Mouse (Mus musculus) retina, postnatal 7 days (tissue): ENCODE data around the gene Ankrd66.

Experiments used
- DNase-seq: peaks from one replicate; pipeline ENCODE4 v3.0.0-alpha.2; 2012; ENCODE audit warnings: low read depth, low spot score

The Ankrd66 gene

DNA sequence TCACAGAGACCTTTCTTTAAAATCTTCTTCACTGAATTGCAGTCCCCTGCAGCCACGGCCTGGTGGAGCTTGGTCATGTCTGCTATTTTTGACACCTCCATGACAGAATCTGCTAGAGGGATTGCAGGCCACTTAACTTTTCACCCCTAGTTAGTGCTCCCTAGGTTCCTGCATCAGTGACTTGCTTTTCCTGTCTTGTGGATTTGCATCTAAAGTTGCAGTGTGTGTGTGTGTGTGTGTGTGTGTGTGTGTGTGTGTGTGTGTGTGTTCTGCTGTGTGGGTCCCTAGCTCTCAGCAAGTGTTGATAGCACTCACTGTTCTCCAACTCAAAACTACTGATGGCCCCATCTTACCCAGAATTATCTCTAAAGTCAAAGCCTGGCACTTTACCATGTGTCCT lies at the start of gene Ankrd66:
Ankrd66 (minus strand) TSS at position 101 of the 400 bp plus-strand sequence.
- no peak for DNase-seq

DNA sequence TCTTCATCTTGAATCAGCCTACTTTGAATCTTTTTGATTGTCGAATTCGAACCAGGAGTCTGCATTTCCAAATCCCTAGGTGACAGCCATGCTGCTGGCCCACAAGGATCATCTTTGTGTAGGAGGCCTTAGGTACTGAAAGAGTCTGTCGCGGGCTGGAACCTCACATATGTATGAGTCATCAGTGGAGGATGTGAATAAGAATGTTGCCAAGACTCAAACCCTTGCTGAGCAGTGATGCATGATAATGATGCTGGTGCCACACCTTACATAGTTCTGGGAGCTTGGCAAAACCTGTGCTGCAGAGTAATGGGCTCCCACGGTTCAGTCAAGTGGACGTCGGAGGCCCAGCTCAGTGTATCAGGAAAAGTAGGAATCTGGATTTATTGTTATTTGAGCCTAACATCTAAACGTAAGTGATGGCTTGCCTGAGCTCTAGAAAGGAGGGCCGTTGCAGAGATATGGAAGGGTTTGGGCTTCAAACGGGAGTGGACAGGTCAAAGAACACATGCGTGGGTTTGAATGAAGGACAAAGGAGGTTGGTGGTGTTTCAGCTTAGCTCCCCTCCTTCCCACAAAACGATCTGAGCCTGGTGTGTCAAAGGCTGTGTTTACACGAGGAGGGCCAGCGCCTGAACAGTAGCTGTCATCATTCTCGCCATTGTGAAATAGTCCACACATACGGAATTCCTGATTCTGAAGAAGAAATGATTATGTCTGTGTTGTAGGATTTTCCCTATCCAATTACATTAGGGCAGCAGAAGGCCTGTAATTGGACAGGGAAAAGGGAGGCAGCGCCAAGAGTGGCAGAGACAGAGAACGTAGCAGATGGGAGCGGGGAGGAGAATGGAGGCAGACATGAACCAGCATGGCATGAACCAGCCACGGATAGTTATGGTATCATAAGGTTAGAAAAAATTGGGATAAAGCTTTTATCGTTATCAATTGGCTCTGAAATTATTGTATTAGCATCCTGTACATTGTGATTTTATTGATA lies 49.2 kb upstream of the Ankrd66 start:
- no peak for DNase-seq

DNA sequence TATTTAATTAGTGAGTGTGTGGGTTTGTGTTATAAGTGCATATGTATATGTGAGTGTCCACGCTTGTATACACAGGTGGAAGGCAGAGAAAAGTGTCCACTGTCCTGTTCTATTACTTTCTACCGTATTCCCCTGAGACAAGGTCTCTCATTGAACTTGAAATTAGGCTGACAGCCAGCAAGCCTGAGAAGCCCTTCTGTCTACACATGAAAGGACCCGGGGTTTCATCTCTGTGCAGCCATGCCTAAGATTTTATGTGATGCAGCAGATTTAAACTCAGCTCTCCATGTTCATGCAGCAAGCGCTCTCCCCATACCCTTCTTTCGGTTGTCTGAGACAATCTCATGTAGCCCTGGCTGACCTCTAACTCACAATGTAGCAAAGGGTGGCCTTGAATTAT lies 47.1 kb upstream of the Ankrd66 start:
- no peak for DNase-seq

DNA sequence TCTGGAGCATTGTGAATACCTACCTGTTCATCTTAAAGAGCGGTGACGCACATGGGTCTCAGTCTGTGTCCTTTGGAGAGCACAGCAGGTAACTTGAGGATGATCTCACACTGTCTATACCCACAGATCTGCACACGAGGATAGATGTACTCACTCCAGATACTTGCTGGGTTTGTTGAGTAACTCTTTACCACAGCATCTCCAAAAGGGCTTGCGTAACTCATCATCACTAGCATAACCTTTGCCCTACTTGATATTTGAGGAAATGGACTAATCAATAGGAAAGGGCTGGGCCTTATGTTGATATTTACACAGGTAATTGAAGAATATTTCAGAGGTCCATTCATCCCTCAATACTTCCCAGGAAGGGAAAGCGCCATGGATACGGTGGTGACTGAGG lies 46.3 kb upstream of the Ankrd66 start:
- DNase-seq = no peak

DNA sequence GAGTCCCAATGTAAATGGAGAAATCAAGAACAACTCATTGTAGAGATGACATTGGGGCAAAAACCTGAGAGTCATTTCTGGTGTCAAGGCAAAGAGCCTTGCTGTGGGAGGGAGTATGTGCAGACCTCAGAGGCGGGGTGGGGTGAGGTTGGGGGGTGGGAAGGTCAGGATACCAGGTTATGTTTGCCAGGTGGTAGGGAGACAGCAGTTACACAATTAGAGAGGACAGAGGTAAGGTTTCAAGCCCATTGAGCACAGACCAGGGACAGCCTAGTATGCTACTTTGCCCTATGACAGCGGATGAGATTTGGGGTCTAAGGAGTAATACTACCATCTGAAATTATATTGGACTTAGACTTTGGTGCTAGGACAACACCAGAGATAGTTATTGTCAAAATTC lies 43.8 kb upstream of the Ankrd66 start:
- DNase-seq = no peak

DNA sequence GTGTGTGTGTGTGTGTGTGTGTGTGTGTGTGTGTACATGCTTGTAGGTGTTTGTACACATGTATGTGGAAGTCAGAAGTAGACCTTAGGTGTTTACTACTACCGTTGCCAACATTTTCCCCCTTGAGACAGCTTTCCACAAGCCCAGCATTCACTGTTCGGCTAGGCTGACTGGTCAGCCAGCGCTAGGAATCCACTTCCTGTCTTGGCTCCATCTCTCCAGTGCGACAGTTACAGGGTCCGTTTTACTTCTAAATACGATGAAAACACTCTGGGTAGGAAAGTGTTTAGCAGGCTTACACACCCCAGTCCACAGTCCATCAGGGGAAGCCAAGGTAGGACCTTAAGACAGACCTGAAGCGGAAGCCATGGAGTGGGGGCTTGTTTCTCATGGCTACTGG lies 41.3 kb upstream of the Ankrd66 start:
- DNase-seq = no peak

DNA sequence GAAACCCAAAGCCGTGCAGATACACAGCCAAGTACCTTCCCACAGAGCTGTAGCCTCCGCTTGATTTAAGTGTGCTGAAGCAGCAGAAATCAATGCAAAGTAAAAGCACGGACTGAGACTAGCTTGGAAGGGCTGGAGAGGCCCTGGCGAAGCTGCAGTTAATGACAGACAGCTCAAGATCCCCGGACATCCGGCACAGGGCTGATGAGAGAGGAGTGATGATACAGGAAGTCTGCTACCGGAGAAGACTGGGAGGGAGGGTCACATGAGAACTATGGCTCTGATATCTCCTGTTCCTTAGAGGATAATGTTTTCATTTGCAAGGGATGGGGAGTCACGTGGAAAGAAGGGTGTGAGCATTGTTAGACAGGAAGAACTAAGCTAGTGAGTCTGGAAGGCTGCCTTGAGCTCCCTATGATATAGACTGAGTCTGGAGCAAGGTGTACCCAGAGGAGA lies 37.6 kb upstream of the Ankrd66 start:
- no peak for DNase-seq

DNA sequence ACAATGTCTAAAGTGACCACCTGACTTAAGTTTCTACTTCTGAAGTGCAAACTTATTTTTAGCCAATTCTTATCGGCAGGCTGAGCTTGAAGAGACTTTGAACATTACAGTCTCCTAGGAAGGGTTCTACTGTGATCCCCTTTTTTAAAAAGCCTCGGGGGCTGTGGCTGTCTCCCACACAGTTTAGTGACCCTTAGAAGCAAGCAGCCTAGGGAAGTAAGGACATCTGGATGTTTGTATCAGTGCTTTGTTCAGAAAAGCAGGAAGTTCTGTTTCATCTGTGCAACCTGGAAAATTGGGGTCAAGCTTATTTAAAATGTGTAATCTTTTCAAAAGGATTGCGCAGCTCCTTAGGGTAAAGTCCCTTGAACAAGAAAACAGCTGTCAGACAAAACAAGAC lies 37.0 kb upstream of the Ankrd66 start:
- DNase-seq = no peak

DNA sequence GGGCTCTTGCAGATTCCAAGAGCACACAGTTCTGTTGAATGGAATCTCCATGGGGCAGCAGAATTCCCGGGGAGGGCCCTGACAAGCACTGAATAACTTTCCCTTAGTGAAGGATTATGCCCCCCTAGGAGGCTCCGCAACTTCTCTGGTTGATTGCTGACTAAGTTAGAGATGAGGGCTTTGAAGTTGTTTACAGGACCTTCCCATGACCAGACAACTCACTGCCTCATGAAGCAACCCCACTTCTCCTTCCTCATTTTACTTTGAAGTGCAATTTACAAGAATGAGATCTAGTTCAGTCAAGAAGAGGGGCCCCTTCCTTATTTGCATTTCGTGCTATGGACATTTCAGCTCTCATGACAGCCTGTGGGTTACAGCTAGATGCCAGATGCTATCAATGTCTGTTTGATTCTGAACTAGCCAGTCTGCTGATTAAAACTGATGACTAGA lies 30.2 kb upstream of the Ankrd66 start:
- no peak for DNase-seq

DNA sequence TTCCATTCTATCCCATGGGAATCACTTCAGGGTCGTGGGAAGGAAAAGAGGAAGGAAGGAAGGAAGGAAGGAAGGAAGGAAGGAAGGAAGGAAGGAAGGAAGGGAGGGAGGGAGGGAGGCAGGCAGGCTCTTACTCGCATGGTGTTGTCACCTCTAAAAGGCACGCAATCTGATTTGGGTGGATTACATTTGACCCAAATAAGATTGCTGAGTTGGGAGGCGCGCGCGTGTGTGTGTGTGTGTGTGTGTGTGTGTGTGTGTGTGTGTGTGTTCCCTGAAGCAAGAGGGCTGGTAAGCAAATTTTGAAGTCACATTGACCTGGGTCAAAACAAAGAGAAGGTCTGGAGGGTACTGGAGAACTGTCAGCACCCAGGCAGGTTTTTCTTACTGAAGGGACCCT lies 25.8 kb upstream of the Ankrd66 start:
- no peak for DNase-seq

DNA sequence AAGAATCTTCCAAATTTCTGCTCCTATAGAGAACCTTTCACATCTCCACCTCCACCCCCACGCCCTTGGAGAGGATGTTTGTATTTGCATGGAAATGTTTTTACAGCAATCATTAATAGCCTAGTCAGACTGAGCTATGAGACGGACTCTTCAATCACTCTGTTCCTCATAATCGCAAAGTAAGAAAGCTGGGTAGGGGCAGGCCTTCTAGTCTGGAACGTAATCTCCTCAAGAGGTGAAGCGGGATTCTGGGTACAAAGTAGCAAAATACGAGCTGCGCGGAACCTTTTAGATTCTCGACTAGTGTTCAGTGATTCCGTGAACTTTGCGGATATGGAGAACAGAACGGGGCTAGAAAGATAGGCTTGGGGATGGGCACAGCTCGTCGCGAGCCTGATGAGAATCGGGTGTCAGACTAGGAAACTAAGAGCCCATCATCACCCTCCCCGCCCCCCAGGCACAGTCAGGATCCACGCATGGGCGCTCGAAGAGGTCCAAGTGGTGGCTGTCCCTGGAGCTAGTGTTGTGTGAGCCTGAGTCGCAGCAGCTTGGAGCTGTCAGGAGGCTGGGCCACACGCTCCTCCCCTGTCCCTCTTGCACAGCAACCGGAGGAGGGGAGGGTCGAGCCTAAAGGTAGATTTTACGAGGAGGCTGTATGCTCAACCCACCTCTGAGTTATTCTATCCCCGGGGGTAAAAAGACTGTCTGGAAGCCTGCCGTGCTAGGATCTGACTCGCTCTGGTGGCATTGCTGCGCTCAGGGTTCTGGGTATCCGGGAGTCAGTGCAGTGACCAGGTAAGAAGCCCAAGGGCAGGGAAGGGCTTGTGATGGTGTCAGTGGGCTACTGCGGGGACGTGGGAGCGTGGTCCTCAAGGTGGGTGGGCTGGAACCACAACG lies 24.8 kb upstream of the Ankrd66 start, which contains the start of gene Pla2g7:
Pla2g7 (plus strand) TSS at position 107 of the 897 bp plus-strand sequence.
- DNase-seq = no peak

DNA sequence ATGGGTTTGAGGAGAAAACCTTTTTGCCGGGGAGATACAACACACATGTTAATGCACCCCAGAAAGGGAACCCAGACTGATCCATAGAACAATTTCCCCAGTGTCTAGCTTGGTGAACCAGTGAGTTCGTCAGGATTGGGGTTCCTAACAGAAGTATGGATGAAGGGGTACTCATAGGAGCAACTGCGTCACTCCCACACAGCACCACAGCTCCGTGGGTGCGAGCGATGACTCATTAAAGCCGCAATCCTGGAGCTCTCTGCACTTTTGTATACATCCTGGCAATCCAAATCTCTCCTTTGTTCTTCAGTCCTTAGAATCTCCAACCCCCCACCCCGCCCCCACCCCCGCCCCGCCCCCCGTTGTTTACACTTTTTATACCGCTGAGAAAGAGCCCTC lies 24.2 kb upstream of the Ankrd66 start:
- DNase-seq = no peak

DNA sequence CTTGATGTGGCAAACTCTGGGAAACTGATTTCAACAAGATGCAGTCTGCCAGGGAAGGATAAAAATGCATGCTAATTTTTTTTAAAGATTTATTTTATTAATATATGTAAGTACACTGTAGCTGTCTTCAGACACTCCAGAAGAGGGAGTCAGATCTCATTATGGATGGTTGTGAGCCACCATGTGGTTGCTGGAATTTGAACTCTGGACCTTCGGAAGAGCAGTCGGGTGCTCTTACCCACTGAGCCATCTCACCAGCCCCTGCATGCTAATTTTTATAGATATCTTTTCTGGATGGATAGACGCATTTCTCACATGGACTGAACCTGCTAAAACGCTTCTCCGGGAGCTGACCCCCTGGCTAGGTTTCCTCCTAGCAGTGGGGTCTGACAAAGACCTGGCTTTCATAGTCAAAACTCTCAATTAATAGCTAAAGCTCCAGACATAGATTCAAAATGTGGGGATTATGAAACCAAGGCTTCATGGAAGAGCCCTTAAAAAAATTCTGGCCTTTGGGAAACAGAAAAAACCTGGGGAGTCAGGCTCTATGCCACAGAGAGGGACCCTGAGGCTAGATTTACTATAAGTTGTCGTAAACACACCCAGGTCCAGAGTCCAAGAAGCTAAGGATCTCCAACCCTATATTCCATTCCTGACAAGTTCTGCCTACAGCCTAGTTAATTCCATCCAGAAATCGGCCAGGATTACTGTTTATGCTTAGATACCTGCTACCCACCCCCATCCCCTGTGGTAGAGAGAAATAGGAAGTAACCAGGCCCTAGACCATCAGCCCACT lies 20.0 kb upstream of the Ankrd66 start:
- DNase-seq = no peak

DNA sequence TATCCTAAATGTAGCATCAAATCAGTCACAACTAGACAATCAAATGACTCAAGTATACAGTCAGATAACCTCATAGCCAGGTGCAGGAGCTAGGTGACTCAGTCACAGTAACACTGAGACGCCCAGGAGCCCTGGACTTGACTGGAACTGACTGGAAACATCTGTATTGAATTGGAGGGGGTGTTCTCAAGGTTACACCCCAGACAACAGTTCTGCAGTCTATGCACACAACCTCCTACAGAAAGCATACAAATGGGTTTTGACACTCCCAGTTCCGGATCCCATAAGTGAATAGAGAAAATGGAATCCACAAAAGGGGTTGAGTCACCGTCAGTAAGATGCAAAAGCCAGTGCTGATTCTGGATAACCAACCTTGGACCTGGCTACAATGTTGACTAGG lies 15.2 kb upstream of the Ankrd66 start:
- no peak for DNase-seq

DNA sequence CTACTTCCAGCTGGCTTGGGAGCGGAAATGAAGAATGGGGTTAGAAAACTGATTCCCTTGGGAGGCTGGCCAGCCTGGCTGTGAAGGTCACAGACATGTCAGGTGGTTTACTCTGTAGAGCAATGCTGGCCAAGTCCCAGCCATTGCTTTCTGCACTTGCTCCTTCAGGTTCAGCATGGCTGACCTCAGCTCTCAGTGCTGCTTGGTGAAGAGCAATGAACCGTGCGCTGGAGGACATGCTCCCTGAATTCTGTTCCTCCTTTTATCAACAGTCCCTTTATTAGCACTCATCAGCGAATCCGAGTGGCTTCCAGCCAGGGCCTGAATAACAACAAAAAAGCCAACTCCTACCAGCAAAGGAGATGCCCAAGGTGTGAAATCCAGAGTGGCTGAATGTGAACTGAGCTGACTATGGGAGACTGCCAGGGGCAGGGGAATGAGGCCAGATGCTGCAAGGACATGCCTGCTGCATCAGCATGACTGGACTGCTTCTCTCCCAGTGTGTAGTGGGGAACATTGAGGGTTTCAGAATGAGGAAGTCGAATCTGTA lies 14.2 kb upstream of the Ankrd66 start:
- no peak for DNase-seq

DNA sequence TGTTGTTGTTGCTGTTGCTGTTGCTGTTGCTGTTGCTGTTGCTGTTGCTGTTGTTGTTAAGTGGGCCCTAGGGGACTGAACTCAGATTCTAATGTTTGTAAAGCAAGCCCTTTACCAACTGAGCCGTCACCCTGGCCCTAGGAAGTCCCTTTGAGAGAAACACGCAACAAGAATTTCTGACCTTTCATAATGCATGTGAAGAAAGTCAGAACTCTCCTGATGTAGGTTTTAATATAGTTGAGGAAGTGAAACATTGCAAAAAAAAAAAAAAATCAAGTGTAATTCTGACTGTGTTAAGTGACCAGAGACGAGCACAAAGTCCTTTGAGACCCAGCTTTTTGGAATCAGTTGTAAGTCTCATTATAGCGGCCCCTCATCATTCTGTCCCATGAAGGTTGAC lies 13.7 kb upstream of the Ankrd66 start:
- no peak for DNase-seq

DNA sequence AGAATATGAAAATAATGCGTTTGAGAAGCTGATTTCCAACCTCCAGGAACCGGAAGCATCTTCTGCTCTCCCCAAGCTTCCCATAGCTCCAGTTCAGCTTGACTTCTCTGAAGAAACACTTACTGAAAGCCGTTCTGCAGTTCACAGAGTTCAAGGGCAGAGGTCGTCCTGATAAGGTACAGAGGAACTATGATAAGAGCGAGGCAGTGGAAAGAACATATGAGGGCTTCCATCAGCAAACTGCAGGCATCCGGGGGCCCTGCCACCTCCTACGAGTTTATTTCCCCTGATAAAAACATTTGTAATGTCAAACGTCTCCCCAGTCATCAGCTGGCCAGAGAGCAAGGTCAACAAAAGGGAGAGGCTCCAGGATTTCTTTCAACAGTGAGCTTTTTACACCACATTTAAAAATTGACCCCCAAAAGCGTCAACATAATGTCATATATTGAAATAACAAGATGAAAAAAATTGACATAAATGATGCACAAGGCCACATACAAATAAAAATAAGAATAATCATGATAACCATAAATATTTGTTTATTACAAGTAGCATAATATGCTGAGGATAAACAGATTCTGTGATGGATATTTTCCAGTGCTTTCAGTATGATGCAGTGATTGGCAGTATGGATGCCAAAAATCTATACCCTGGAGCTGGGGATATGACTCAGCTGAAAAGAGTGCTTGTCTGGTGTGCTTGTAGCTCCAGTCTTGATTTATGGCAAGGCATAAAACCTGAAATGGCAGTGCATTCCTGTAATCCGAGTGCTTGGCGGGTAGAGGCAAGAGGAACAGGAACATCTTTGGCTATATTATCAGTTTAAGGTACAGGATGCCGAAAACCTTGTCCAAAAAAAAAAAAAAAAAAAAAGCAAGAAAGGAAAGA lies 11.3 kb upstream of the Ankrd66 start:
- no peak for DNase-seq

DNA sequence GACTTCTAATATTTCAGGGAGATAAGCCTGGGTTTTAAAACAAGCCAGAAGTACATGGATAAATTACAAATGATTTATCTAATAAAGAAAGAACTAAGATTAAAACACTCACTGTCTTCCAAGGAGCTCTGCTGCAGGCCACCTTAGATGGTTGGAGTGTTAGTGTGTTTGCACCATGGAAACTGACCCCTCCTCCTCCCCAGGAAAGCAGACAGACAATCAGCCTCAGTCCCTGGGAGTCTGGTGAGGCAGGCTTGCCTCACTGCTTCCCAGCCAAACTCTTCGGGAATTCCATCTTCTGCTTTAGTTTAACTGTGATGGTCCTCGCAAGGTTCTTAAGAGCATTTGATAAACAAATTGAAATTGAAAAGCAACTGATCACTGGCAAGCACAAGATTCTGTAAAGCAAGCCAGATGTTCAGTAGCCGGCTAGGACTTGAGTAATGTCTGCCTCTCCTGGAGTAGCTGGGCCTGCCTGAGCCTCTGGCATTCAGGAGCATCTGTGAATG lies 7.7 kb upstream of the Ankrd66 start:
- DNase-seq = no peak

DNA sequence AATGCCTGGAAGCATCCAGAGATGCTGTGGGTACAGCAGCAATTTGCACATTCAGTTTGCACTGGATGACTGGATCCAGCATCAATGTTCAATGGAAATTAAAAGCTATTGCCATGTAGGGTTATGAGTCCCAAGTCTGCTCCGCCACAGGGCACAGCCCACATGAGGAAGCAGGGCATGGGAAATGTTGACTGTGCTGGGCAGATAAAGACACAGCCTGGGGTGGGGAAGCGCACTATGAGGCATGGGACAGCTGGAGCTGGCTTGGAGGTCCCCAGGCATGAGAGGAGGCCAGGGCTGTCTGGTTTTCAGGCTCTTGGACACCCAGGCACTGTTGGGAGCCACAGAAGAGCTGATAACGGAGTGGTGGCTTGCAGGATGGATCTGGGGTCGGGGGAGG lies 601 bp upstream of the Ankrd66 start:
- no peak for DNase-seq

DNA sequence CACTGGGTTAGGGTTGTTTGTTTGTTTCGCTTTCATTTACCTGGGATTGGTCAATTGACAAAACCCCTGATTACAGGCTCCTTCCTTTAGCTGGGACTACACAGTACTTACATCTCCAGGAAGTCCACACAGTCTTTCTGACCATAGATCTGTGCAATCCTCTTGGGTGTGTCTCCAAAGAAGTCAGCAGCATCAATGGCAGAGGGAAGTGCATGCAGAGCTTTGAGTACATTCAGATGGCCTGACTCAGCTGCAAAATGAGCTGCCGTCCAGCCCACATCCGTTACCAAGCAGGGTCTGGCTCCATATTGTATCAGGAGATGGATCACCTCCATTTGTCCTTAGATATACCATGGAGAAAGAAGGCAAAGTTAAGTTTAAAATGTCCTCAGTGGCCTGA lies 4.7 kb downstream of the Ankrd66 start:
- no peak for DNase-seq
